Mouse (Mus musculus) embryo, embryonic 9.5 days (tissue): ENCODE measurements at regions not wholly inside any gene's neighbourhood (a gene's known extent, or its start where the extent isn't known, plus 50 kb on each side); places are given as distances from the start of the nearest gene placed in this dataset.

ENCODE experiments used
- DNase-seq: peaks from one replicate; pipeline ENCODE4 v3.0.0-alpha.2; 2017; ENCODE audit errors: extremely low spot score

GRCm38 (mm10) chr5:83533901-83534300 lies 178.9 kb upstream of the Tecrl start:
- no peak for DNase-seq

GRCm38 (mm10) chr5:83518661-83519060 lies 163.7 kb upstream of the Tecrl start:
- DNase-seq = peak; percentile 5

GRCm38 (mm10) chr5:83484135-83484534 lies 129.1 kb upstream of the Tecrl start:
- peak; percentile 26 for DNase-seq

- DNase-seq = peak; percentile 42
These were observed 85.3 kb upstream of the Tecrl start for GRCm38 (mm10) chr5:83440259-83440658.

- DNase-seq = no peak
These were observed 81.5 kb upstream of the Tecrl start for GRCm38 (mm10) chr5:83436510-83436909.

GRCm38 (mm10) chr5:83421708-83422107 lies 66.7 kb upstream of the Tecrl start:
- no peak for DNase-seq

GRCm38 (mm10) chr5:83410221-83410620 lies 55.2 kb upstream of the Tecrl start:
- no peak for DNase-seq

- DNase-seq = no peak
These were observed 50.4 kb upstream of the Tecrl start for GRCm38 (mm10) chr5:83405266-83405954.
